Mouse (Mus musculus): ENCODE measurements around the gene Rcc1l. TPM values are rescaled to one million over a fixed set of nuclear protein-coding genes. Genes with fewer than 3 reads are reported as not detected.

Gene Rcc1l
- polyA plus RNA-seq, 1 experiment, result 18.5 TPM

DNA sequence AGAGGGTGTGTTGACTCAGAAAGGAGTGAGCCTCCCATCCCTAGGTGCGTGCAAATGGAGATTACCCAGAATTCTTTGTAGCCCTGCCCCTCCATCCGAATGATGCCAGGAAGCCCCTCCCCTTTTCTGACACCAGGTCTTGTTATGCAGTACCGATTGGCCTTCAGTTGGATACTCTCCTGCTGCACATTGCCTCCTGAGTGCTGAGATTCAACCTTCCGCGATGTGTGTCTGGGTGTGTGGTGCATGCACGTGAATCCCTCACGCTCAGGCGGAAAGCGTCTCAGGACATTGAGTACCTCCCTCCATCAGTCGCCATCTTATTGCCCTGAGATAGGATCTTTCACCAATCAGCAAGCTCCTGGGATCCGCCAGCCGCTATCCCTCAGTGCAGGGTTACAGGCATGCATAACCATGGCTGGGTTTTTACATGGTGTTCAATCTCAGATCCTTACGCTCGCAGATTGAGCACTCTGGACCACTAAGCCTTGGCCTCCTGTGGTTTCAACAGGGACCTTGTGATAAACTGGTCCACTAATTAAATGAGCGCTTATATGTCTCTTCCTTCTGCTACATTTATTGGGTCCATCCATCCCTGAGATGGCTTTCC lies 57.7 kb downstream of the Rcc1l start:
- no peak for DNase-seq (ENCODE audit: low read depth)

DNA sequence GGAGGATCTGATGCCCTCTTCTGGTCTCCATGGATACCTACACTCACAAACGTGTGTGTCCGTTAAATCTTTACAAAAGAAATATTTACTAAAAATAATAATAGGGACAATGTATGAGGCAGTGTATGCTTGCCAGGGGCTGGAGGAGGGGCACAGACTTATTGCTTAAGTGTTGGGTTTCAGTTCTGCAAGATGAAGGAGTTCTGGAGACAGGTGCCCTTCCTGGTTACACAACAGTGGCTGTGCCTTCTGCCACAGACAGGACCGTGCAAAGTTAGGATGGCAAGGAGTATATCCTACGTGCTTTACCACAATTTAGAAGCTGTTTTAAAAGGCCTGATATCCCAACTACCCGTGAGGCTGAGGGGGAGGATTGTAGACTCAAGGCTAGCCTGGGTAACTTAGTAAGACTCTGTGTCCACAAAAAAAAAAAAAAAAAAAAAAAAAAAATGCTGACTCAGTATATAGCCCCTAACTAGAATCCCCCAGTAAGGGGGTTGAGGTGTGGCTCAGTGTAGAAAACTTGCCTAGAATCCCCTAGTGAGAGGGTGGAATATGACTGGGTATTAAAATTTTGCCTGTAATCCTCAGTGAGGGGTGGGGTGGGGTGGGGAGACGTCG lies 60.8 kb downstream of the Rcc1l start:
- DNase-seq (ENCODE audit: low read depth), result no peak

DNA sequence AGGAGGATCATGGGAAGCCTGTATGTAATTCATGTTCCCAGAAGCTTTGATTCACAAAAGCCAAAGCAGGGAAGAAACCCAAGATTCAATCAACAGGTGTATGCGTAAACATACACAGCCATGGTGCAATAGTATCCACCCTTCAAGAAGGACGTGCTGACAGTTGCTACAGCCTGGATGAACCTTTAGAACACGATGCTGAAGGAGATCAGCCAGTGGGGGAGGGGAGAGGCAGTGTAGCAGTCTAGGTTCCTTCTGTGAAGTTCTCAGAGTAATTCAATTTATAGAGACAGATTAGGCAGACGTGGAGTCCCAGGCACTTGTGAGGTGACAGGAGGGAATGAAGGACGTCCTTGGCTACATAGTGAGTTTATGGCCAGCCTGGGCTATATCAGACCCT lies 61.6 kb downstream of the Rcc1l start:
- no peak for DNase-seq (ENCODE audit: low read depth)

DNA sequence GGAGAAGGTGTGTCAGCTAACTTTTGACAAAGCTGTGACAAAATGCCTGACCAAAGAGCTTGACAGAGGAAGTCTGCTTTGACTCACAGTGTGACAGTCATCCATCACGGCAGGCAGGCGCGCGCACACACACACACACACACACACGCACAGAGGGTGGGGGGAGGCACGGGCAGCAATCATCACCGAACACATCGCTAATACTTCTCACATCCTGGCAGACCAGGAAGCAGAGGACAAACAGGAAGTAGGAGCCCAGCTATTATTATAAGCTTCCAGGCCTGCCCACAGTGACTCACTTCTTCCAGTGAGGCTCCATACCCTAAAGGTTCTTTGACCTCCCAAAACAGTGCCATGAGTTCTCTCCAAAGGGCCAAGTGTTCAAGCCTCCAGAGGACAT lies 70.7 kb downstream of the Rcc1l start:
- DNase-seq (ENCODE audit: low read depth), result no peak

DNA sequence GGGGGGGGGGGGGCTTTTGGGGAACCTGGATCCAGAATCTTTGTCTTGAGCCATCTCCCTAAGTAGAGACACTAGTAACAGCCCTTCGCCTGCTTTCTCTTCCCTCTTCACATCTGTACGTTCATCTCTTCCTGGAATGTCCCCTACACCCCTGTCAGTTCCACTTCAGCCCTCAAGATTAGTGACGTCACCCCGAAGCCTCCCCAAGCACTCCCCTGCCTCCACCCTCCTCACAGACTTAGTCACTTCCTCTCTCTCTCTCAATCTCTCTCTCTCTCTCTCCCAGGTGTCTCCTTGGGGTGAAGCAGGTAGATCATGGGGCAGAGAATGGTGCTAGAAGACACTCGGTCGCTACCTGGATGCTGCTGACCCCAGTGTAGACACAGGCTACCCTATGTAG lies 73.9 kb downstream of the Rcc1l start:
- DNase-seq (ENCODE audit: low read depth), result no peak

DNA sequence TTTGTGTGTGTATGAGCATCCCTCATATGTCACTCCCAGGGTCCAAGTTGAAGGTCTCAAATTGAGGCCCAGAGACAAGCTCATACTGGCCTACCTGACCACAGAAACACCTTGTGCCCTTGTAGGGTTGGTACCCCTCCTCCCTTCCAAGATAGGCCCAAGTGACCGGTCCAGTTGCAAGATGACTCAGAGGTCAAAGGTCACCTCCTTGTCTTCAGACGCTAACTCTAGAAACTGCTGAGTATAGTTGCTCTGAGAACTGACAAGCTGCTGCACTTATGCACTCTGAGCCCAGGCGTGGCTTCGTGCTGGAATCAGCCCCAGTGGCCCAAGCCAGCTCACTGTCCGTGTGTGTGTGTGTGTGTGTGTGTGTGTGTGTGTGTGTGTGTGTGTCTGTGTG lies 74.7 kb downstream of the Rcc1l start:
- DNase-seq (ENCODE audit: low read depth), result no peak

DNA sequence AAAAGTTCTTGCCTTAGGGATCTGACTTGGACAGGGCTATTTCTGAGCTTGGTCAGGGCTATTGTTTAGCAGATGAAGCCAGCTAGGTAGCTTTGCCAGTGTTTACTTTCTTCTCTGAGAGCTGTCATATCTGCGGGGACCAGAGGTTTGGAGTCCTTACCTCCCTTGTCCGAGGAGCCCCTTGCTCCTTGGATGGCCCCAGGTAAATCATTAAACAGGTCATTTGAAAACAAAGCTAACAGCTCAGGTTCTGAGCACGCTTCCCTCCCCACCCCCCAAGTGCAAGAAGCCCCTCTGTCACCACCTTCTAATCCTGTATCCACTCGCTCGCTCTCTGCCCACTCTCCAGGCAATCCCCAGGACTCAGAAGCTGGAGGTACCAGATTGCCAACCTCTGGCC lies 75.3 kb downstream of the Rcc1l start:
- no peak for DNase-seq (ENCODE audit: low read depth)

DNA sequence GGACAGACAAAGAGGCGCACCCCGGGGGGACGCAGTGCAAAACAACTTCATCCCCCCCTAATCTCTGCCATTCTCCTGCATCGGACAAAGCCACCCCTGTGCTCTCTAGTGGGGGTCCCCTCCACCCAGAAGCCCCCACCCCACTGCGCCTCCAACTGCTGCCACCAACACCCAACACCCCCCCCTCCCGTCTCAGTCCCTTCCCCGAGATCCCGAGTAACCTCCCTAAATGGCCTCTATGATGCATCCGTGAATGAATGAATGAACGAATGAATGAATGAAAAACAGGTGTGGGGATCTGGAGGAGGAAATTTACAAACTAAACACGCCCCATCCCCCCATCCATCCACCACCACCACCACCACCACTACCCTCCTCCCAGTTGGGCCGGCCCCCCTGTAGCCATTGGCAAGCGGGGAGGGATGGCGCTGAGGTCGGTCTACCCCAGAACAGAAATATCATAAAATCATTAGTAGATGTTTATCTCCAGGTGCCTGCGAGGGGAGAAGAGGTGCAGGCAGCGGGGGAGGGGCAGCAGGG lies 76.3 kb downstream of the Rcc1l start:
- no peak for DNase-seq (ENCODE audit: low read depth)

DNA sequence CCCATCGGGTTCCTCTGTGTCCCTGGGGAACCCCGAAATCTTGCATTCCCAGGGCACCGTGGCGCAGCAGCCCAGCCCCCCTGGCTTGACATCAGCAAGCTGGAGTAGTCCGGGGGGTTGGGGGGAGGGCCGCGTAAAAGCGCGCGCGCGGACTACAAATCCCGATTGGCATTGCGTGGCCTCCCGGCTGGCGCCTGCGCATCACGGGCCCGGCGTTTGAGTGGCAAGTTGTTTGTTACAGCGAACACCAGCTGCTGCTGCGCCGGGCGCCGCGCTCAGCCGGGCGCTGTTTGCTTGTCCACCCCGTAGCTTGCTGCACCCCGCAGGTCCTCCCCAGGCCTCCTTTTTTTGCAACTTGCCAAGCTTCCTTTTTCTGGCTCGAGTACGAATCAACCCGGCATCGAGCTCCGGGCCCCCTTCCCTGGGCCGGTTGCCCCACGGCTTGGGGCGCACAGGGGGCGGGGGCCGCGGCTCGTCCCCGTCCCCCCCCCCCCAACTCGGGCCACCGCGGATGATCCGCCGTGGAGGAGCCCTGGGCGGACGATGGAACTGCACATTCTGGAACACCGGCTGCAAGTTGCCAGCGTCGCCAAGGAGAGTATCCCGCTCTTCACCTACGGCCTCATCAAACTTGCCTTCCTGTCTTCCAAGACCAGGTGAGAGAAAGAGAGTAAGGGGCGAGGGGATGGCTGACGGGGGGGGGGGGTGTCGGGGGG lies 76.9 kb downstream of the Rcc1l start, which contains the start of gene Castor2:
Castor2 (plus strand) TSS at position 216 of the 716 bp plus-strand sequence.
- peak; percentile 17 for DNase-seq (ENCODE audit: low read depth)

DNA sequence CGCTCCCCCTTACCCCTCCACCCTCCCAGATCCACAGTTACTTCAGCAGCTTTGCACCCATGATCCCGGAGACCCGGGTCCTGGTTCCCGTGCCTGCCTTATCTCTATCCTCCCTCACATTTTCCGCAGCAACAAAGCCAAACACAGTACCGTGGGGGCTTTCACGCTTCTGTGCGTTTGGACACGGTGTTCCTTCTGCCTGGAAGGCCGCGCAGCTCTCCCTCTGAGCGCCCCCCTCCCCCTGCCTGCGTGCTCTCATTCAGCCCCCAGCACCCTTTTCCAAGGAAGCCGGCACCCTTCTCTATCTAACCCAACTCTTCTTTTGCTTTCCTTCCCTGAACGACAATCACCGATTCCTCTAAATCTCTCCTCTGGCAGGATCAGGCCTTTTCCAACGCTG lies 77.6 kb downstream of the Rcc1l start:
- no peak for DNase-seq (ENCODE audit: low read depth)

DNA sequence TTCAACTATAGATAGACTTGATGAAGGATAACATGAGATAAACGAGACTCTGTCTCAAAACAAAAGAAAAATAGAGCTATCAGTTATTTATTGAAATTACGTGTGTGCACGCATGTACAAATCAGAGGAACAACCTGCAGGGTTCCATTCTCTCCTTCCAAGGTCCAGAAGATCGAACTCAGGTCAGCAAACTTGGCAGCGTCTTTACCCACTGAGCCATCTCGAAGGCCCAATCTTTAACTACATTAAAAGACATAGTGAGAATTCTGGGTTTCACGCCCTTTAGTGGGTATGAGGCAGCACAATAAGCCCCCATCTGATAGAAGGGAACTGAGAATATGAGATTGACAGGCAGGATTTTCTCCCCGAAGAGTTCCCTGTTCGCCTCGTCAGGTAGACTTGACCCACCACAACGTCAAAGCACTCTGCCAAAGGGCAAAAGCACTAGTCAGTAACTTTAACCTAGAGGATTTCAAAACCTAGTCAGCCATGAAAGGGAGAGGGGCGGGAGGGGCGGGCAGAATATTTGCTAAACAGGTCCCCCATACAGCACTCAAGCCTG lies 78.2 kb downstream of the Rcc1l start:
- no peak for DNase-seq (ENCODE audit: low read depth)

Other genes starting within 250 kb of the Rcc1l start
- gene Castor2, start 77.1 kb downstream of the Rcc1l start, polyA plus RNA-seq (2012; rRNA removed), result 5.8 and 7.5 TPM in 2 replicates
- 7.8 and 8.6 TPM in 2 replicates for gene Gtf2ird2, start 7.2 kb upstream of the Rcc1l start, polyA plus RNA-seq (2012; rRNA removed)
- 14.1 and 14.6 TPM in 2 replicates for gene Ncf1, start 52.9 kb upstream of the Rcc1l start, polyA plus RNA-seq (2012; rRNA removed)
- 54.7 and 90.1 TPM in 2 replicates for gene Gtf2i, start 138.0 kb upstream of the Rcc1l start, polyA plus RNA-seq (2012; rRNA removed)